Mouse (Mus musculus) stomach, postnatal 0 days (tissue): ENCODE measurements around the gene Ckmt2.

Experiments
- CTCF ChIP-seq: IDR thresholded peaks from 2 replicates; pipeline ENCODE4 v1.5.1; 2016; ENCODE audit warnings: antibody characterized with exemption, low read depth, mild to moderate bottlenecking, moderate library complexity
- EP300 ChIP-seq: optimal IDR thresholded peaks from 2 replicates; pipeline ENCODE3; 2016; ENCODE audit warnings: antibody characterized with exemption

- TF ChIP-seq EP300 (no peak), CTCF (peak; percentile 98)
Measured at GRCm38 (mm10) chr13:91908202-91908980, 31.7 kb upstream of the Ckmt2 start.
